Mouse (Mus musculus) embryo, embryonic 11 days (tissue): ENCODE data around the gene Tnks1bp1.

Experiments used
- DNase-seq: peaks from one replicate; pipeline ENCODE4 v3.0.0-alpha.2; 2015

The Tnks1bp1 gene

DNA sequence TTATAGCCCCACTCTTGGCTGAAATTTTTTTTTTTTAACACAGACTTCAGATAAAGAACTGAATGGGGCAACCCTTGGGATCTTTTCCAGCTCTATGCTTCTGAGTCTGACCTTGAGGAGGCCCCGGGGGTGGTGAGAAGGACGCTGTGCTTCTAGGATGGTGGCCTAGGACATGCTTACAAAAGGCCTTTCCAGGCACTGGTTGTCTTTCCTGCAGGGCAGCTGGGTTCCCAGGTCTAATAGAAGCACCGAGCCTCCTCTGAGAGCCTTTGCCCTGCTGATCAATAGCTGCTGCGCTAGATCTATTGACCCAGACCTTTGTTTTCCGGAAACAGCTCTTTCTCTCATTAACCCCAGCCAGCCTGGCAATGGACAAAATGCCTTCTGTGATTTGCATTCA is 48.1 kb downstream of the Tnks1bp1 start:
- peak; percentile 11 for DNase-seq

DNA sequence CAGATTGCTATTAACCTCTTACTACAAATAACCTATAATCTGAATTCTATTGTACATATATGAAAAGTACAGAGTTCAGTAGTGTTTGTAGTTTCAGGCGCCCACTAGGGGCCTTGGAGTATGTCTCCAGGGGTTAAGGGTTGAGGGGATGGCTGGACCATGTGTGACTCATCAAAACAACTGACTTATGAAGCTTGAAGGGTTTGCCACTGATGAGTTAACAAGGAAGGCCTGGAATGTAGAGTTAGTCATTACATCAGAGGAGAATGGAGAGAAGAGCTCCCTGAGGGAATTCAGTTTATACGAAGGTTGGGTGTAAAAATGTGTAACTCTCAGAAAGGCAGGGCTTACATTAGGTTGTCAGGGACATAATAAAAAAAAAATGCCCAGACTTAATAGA is 50.2 kb downstream of the Tnks1bp1 start:
- no peak for DNase-seq

DNA sequence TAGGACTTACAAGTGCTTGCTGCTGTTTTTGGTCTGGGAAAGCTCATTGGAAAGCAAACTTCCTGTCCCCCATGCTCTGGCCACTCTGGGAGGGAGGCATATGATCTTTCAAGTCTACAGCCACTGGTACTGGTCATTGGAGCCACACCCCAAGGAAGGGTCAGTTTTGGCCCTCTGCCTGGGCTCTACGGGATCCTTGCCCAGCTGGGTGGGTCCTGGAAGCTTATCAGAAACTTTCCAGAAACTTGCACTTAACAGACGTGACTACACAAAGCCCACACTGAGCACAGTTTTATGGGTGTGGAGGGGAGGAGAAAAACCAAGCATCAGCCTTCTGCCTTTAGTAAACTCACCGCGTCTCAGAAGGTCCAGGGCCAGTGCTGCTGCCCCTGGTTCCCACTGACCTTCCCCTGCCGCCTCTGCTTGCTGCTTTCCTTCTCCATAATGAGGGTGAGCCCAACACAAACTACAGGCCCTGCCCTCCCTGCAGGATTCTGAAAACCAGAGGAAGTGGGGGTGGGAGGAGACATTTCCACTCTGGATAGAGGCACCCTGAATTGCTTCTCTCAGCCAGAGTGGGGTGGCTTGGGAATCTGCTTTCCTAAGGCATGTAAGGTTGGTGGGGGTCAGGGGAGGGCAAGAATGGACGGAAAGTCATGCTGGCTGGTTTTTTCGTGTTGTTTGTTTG is 51.1 kb downstream of the Tnks1bp1 start:
- no peak for DNase-seq

DNA sequence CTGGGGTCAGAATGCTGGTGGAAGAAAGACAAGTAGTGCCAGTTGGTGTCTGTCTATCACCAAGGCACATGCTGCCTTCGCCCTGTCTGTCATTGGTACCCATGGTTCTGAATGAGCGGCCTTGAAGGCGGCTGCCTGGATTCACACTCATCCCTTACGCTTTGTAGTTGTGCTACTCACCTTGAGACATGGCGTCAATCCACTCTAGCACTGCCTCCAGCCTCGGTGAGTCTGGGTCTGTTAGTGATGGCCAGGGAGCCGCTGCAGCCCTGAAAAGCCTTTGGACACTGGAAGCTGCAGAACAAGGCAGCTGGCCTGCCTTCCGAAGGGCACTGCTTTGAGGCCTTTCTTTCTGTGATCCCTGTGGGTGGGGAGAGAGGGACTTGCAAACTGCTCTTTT is 55.4 kb downstream of the Tnks1bp1 start:
- DNase-seq = no peak

DNA sequence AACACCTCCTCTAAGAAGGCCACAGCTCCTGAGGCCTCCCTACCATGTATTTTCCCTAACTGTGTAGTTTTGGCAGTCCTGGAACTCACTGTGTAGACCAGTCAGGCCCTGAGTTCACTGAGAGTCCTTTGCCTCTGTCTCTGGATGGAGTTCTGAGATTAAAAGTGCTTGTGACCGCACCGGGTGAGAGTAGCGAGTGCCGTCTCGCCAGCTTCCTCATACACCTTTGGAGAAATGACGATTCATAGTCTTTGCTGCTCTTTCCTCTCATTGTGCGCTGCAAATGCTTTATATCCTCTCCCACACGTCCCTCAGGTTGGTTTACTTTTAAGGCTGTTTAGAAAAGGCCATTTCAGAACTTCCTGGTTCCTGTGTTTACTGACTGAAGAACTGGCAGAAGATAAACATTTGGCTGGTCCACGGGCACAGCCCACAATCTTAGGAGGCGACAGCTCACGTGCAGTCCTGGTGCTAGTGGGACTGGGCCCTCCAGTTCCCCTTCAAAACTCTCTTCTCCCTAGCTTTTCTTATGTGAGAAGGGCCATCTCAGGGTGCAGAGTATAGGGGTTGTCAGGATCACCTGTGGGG is 57.7 kb downstream of the Tnks1bp1 start:
- DNase-seq = no peak

DNA sequence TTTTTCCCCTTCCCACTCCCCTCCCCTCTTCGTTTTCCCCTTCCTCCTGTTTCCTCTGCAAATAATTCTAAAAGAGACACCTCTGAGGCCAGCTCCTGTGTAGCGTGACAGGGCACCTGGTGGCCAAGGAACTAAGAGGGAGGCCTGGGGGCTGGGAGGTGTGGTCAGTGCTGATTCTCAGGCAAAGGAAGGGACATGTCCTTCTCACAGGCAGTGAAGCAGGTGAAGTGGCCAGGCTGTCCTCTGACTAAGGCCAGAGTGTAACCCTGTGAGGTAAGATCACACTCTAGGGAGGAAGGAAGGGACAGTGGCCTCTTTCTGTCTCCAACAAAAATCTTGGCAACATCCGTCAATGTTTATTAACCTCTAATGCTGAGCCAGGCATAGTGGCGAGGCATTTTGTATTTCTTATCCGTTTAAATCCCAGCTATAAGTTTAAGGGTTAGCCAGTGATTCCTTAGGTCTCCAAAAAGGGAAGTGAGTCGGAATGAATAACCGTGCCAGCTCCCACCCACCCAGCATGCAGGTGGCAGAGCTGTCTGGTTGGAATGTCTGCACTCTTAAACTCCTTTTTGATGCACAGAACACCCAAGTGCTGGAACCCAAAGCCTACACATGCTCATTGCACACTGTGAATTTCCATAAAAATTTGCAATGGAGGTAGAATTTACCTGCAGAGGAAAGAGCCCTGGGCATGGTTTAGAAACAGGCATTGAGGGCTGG is 58.4 kb downstream of the Tnks1bp1 start:
- DNase-seq = no peak

DNA sequence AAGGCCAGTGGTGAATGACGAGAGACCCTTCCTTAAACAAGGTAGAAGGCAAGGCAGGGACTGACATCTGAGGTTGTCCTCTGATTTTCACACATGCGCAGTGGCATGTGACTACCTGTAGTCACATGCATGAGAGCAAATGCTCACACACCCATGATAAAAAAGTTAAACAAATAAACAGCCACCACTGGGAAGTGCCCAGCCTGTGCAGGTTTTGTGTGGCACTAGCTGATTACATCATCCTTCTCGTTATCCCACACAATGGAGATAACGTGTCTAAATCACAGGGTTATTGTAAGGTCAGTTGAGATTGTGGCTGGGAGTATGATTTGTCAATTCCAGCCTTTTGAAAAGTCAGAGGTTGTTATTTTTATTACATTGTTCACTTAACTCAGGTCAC is 59.1 kb downstream of the Tnks1bp1 start:
- DNase-seq = no peak

DNA sequence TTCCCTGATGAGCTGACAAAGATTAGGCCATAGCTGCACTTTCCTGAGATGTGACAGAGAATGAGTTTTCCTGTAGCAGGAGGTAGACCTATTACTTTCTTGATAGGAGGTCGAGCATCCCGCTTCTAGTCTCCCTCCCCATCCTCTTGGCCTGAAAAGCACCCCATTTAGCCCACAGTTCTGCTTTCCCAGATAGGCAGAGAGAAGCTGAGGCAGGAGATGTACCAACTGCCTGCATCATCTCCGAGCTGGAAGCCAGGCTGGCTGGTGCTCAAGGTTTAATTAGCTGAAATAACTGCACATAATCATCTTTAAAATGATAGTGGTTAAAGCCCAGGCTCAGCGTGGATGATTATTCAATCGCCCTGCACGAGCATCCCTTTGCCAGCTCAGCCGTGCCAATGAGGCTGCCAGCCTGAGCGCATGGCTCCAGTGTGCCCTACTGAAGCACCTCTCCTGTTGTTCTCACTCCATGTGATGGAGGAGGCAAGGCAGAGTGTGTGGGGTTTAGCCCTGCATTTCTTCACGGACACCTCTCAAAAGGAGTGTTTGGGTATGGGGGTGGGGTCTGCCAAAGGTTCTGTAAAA is 62.6 kb downstream of the Tnks1bp1 start:
- no peak for DNase-seq
